Mouse (Mus musculus) bone marrow macrophage, adult 2 months (primary cell): ENCODE measurements around the gene Swap70. TPM values are rescaled to one million over a fixed set of nuclear protein-coding genes. Genes with fewer than 3 reads are reported as not detected.

Source experiments
- H3K27ac ChIP-seq: 2 replicates; pipeline ENCODE4 v1.5.1; 2012; ENCODE audit warnings: low read depth, low read length; ENCODE audit not compliant: insufficient read depth
- H3K4me1 ChIP-seq: 2 replicates; pipeline ENCODE4 v1.6.1; 2012; ENCODE audit warnings: low read length; ENCODE audit not compliant: control insufficient read depth, insufficient read depth
- H3K4me3 ChIP-seq: 2 replicates; pipeline ENCODE4 v1.5.1; 2012; ENCODE audit warnings: mild to moderate bottlenecking, low read length, moderate library complexity; ENCODE audit not compliant: insufficient read depth
- CTCF ChIP-seq: IDR thresholded peaks from 2 replicates; pipeline ENCODE4 v1.5.1; 2012; ENCODE audit warnings: low read depth, mild to moderate bottlenecking, low read length, moderate library complexity
- POLR2A ChIP-seq: IDR thresholded peaks from 2 replicates; pipeline ENCODE4 v1.6.1; 2012; ENCODE audit warnings: mild to moderate bottlenecking, low read depth, low read length, borderline replicate concordance
- polyA plus RNA-seq: library from polyadenylated mRNA; stranded (reverse); fragments of >200 nt; gene quantifications from 2 replicates; pipeline ENCODE4 v1.2.4, GENCODE M21; 2012; ENCODE audit not compliant: missing spikeins, insufficient read depth, insufficient read length

Gene Swap70
- 113 and 114 TPM in 2 replicates for polyA plus RNA-seq

GRCm38 (mm10) chr7:110221586-110222481 lies at the start of gene Swap70:
TSS of gene Swap70 (plus strand) at chr7:110221711.
- Histone ChIP-seq H3K4me3 (peak within 1 kb of the TSS; percentile 86), H3K27ac (peak within 1 kb of the TSS; percentile 71)
- no peak for TF ChIP-seq CTCF
- peak; percentile 97 for TF ChIP-seq POLR2A

GRCm38 (mm10) chr7:110179208-110179607 lies 42.3 kb upstream of the Swap70 start:
- TF ChIP-seq CTCF (no peak), POLR2A (no peak)
- H3K4me1 ChIP-seq: peaks cover 12% of the 10 kb centered on the region
- H3K4me3 ChIP-seq: no peak overlapping the region

More at GRCm38 (mm10) chr7:110221586-110222481, at the start of gene Swap70:
- peaks cover 17% of the 10 kb centered on the region for H3K4me1 ChIP-seq

GRCm38 (mm10) chr7:110180613-110181012 lies 40.9 kb upstream of the Swap70 start:
- no peak for TF ChIP-seq POLR2A
- TF ChIP-seq CTCF: no peak
- Histone ChIP-seq H3K4me1 (peaks cover 20% of the 10 kb centered on the region), H3K27ac (no peak overlapping the region), H3K4me3 (no peak overlapping the region)

More at GRCm38 (mm10) chr7:110179208-110179607, 42.3 kb upstream of the Swap70 start:
- no peak overlapping the region for H3K27ac ChIP-seq

- peaks cover 20% of the 10 kb centered on the region for H3K4me1 ChIP-seq
- TF ChIP-seq POLR2A (no peak), CTCF (no peak)
- H3K4me3 ChIP-seq: no peak overlapping the region
- no peak overlapping the region for H3K27ac ChIP-seq
Measured at GRCm38 (mm10) chr7:110181446-110181845, 40.1 kb upstream of the Swap70 start.

GRCm38 (mm10) chr7:110184608-110185007 lies 36.9 kb upstream of the Swap70 start:
- TF ChIP-seq CTCF (no peak), POLR2A (no peak)
- Histone ChIP-seq H3K4me1 (peaks cover 26% of the 10 kb centered on the region), H3K4me3 (no peak overlapping the region), H3K27ac (peak overlapping the region; percentile 82)

- no peak for TF ChIP-seq CTCF
- TF ChIP-seq POLR2A: no peak
- Histone ChIP-seq H3K27ac (peak overlapping the region; percentile 99), H3K4me1 (peaks cover 50% of the 10 kb centered on the region), H3K4me3 (no peak overlapping the region)
Measured at GRCm38 (mm10) chr7:110189951-110190350, 31.6 kb upstream of the Swap70 start.

GRCm38 (mm10) chr7:110193186-110193585 lies 28.3 kb upstream of the Swap70 start:
- peaks cover 45% of the 10 kb centered on the region for H3K4me1 ChIP-seq
- TF ChIP-seq POLR2A: no peak
- no peak for TF ChIP-seq CTCF
- H3K27ac ChIP-seq: no peak overlapping the region
- no peak overlapping the region for H3K4me3 ChIP-seq

- H3K4me1 ChIP-seq: peaks cover 27% of the 10 kb centered on the region
- no peak overlapping the region for H3K4me3 ChIP-seq
- no peak overlapping the region for H3K27ac ChIP-seq
- TF ChIP-seq POLR2A (no peak), CTCF (no peak)
Measured at GRCm38 (mm10) chr7:110197176-110197575, 24.3 kb upstream of the Swap70 start.

- H3K4me1 ChIP-seq: peaks cover 25% of the 10 kb centered on the region
- H3K4me3 ChIP-seq: no peak overlapping the region
- TF ChIP-seq CTCF (no peak), POLR2A (no peak)
- no peak overlapping the region for H3K27ac ChIP-seq
Measured at GRCm38 (mm10) chr7:110201933-110202332, 19.6 kb upstream of the Swap70 start.

GRCm38 (mm10) chr7:110204208-110204607 lies 17.3 kb upstream of the Swap70 start:
- no peak overlapping the region for H3K4me3 ChIP-seq
- H3K27ac ChIP-seq: peak overlapping the region; percentile 85
- H3K4me1 ChIP-seq: peaks cover 25% of the 10 kb centered on the region
- TF ChIP-seq CTCF: no peak
- TF ChIP-seq POLR2A: no peak
